Mouse (Mus musculus) embryonic facial prominence, embryonic 15.5 days (tissue): Measurements from ENCODE around the gene Atg10. TPM values are rescaled to one million over a fixed set of nuclear protein-coding genes. Genes with fewer than 3 reads are reported as not detected.

Source experiments
- ATAC-seq: fragments of 200-750 bp; cut with Nextera tagmentation; 2 replicates; pipeline ENCODE4 v1.8.0; 2017; ENCODE audit warnings: low read depth, moderate TSS enrichment; ENCODE audit not compliant: insufficient number of reproducible peaks, low FRiP score, low TSS enrichment
- H3K27ac ChIP-seq: fragments of 300-500 bp; sonication (generic); replicated peaks from 2 replicates; pipeline ENCODE4 v1.5.1; 2015; ENCODE audit warnings: mild to moderate bottlenecking, inconsistent platforms
- H3K27me3 ChIP-seq: fragments of 300-500 bp; sonication (generic); 2 replicates; pipeline ENCODE4 v1.6.1; 2015; ENCODE audit warnings: inconsistent platforms
- H3K36me3 ChIP-seq: fragments of 300-500 bp; sonication (generic); 2 replicates; pipeline ENCODE4 v1.6.1; 2015; ENCODE audit warnings: mild to moderate bottlenecking, inconsistent platforms
- H3K4me1 ChIP-seq: fragments of 300-500 bp; sonication (generic); 2 replicates; pipeline ENCODE4 v1.6.1; 2015; ENCODE audit warnings: inconsistent platforms
- H3K4me2 ChIP-seq: fragments of 300-500 bp; sonication (generic); replicated peaks from 2 replicates; pipeline ENCODE4 v1.6.1; 2015; ENCODE audit warnings: mild to moderate bottlenecking, inconsistent platforms
- H3K4me3 ChIP-seq: fragments of 300-500 bp; sonication (generic); replicated peaks from 2 replicates; pipeline ENCODE4 v1.5.1; 2015; ENCODE audit warnings: mild to moderate bottlenecking, inconsistent platforms
- H3K9ac ChIP-seq: fragments of 300-500 bp; sonication (generic); 2 replicates; pipeline ENCODE4 v1.6.1; 2015; ENCODE audit warnings: inconsistent platforms
- H3K9me3 ChIP-seq: fragments of 300-500 bp; sonication (generic); replicated peaks from 2 replicates; pipeline ENCODE4 v1.6.1; 2016; ENCODE audit warnings: inconsistent platforms
- WGBS: fragments of 180-500 bp; shearing (Covaris S2); methylation state at CpG from one replicate; pipeline ENCODE4 v1.1.7; 2015; 5-methylcytosine and 5-hydroxymethylcytosine counted together
- polyA plus RNA-seq: library from polyadenylated mRNA; unstranded; fragments of >200 nt; fragmentation: Nextera tagmentation; extraction: Ambion mirVana; gene quantifications from 2 replicates; pipeline ENCODE4 v1.2.1, GENCODE M21; 2015

Gene Atg10
- polyA plus RNA-seq, 1 experiment from 2014 or later, result 19.6 TPM

- WGBS, result 73% methylated on average over 3 of the region's 3 CpGs
- H3K36me3 ChIP-seq, result no peaks in the 10 kb centered on the region
- no peak overlapping the region for H3K9ac ChIP-seq
- no peak overlapping the region for H3K4me2 ChIP-seq
- H3K27ac ChIP-seq, result 0 out of 2 replicates have a peak overlapping the region, but pooled peaks have one; percentile 17
- H3K9me3 ChIP-seq, result no peaks in the 10 kb centered on the region
- no peak for ATAC-seq
- H3K27me3 ChIP-seq, result no peaks in the 10 kb centered on the region
- H3K4me3 ChIP-seq, result no peak overlapping the region
- no peaks in the 10 kb centered on the region for H3K4me1 ChIP-seq
Measured at GRCm38 (mm10) chr13:91216656-91217205, 7.0 kb downstream of the Atg10 start.

DNA sequence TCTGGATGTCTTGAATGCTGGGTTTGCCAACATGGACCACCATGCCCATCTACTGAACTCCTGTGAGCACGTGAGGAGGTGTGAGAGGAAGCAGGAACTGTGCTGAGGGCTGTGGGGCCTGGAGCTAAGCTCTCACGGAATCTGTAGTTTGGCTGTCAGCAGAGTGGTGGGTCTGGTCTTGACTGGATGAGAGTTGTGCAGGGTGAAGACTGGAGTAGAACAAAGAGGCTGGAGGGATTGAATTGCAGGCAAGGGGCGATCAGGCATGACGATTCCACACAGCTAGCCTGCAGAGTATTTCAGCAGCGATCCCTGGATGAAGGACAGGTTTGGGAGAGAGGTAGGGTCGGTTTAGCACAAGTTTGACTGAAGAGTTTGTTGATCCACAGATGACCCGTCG is 10.8 kb downstream of the Atg10 start:
- H3K9ac ChIP-seq, result no peak overlapping the region
- H3K4me1 ChIP-seq, result no peaks in the 10 kb centered on the region
- no peak overlapping the region for H3K27ac ChIP-seq
- H3K4me2 ChIP-seq, result no peak overlapping the region
- ATAC-seq, result no peak
- 83% methylated on average over 8 of the region's 8 CpGs for WGBS
- no peaks in the 10 kb centered on the region for H3K9me3 ChIP-seq
- H3K4me3 ChIP-seq, result no peak overlapping the region
- H3K36me3 ChIP-seq, result no peaks in the 10 kb centered on the region
- H3K27me3 ChIP-seq, result no peaks in the 10 kb centered on the region

DNA sequence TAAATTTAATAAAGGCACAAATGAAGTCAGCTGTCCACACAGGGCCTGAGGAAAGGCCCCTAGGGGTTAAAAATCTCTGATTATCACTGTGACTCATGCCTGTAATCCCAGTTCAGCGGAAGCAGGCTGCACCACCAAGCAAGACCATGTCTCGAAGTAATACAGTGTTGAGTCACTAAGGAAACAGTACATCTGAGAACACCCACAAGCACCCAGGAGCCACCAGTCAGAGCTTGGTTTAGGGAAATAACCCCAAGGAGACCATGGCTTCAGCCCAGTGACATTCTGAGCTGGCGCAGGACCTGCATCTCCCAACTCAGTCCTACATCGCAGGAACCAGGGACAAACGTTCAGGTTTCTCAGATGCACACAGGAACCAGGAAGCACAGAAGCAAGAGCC is 17.5 kb downstream of the Atg10 start:
- Histone ChIP-seq H3K27ac (no peak overlapping the region), H3K9ac (no peak overlapping the region), H3K4me3 (no peak overlapping the region), H3K4me2 (no peak overlapping the region), H3K4me1 (no peaks in the 10 kb centered on the region), H3K27me3 (no peaks in the 10 kb centered on the region), H3K9me3 (no peaks in the 10 kb centered on the region), H3K36me3 (no peaks in the 10 kb centered on the region)
- 75% methylated on average over 5 of the region's 5 CpGs for WGBS
- no peak for ATAC-seq

GRCm38 (mm10) chr13:91202564-91202963 is 21.2 kb downstream of the Atg10 start:
- Histone ChIP-seq H3K36me3 (no peaks in the 10 kb centered on the region), H3K27ac (no peak overlapping the region), H3K4me1 (no peaks in the 10 kb centered on the region), H3K4me2 (no peak overlapping the region), H3K27me3 (no peaks in the 10 kb centered on the region), H3K4me3 (no peak overlapping the region), H3K9me3 (no peaks in the 10 kb centered on the region), H3K9ac (no peak overlapping the region)
- 68% methylated on average over 7 of the region's 7 CpGs for WGBS
- no peak for ATAC-seq

DNA sequence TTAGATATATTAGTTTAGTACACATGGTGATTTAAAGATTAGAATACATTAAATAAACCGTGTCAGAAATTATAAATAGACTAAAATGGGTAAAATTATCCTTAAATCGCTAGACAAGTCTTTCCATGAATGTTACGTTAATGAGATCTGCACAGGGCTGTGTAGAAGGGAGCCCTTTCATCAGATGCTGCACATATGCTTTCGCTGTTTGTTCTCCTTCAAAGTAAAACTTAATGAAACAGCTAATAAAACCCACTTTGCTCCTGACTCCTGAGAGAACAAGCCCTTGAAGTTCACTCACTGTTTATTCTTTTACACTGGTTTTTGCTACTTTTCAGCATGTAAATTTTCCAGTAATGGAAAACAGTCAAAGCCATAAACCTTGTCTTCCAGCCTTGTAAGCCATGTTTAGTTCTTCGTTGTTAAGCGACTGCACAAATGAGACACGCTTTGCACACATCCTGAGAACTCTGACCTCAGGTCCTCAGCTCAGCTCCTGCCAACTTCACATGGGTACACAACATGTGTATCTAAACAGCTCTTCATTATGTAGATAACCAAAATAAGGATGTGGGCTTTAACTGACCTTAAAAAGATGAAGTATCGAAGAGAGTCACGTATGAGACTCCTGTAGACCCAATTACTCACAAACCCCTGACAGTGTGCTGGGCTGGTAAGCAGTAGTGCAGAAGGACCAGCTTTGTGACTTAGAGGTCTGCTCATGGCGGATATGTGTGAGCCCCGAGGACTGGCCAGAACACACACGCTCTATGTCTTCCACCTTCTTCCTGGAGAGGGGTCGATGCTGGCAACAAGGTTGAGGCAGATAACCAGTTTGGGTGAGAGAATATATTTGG is 36.2 kb downstream of the Atg10 start:
- 73% methylated on average over 13 of the region's 13 CpGs for WGBS
- Histone ChIP-seq H3K27ac (no peak overlapping the region), H3K4me3 (no peak overlapping the region), H3K9ac (no peak overlapping the region), H3K36me3 (no peaks in the 10 kb centered on the region), H3K4me2 (no peak overlapping the region), H3K4me1 (no peaks in the 10 kb centered on the region), H3K9me3 (no peaks in the 10 kb centered on the region), H3K27me3 (no peaks in the 10 kb centered on the region)
- ATAC-seq, result no peak

GRCm38 (mm10) chr13:91185248-91185867 is 38.4 kb downstream of the Atg10 start:
- no peaks in the 10 kb centered on the region for H3K27me3 ChIP-seq
- 85% methylated on average over 3 of the region's 3 CpGs for WGBS
- no peak overlapping the region for H3K27ac ChIP-seq
- H3K9me3 ChIP-seq, result no peaks in the 10 kb centered on the region
- H3K4me3 ChIP-seq, result no peak overlapping the region
- no peaks in the 10 kb centered on the region for H3K4me1 ChIP-seq
- no peak for ATAC-seq
- H3K4me2 ChIP-seq, result no peak overlapping the region
- H3K36me3 ChIP-seq, result no peaks in the 10 kb centered on the region
- H3K9ac ChIP-seq, result no peak overlapping the region

DNA sequence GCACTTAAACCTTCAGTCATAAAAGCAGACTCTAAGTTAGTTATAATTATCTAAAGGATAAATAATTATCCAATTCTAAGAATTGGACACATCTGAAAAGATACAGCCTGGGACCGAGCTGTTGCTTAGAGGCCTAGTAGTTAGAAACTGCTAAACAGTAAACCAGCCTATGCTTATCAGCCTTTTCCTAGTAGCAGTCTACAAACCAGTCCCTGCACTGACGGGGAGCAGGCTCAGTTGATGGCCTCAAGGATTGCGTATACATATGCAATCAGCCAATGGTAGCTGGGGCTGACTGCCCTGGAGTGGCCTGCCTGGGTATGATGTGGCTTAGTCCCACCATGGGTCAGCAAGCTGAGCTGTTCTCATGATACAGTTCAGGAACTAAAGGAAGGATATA is 39.5 kb downstream of the Atg10 start:
- H3K27ac ChIP-seq, result no peak overlapping the region
- no peaks in the 10 kb centered on the region for H3K9me3 ChIP-seq
- H3K4me2 ChIP-seq, result no peak overlapping the region
- H3K4me1 ChIP-seq, result peaks cover 4% of the 10 kb centered on the region; the same call in 1 of the 2 replicates
- H3K4me3 ChIP-seq, result no peak overlapping the region
- H3K36me3 ChIP-seq, result no peaks in the 10 kb centered on the region
- no peaks in the 10 kb centered on the region for H3K27me3 ChIP-seq
- 79% methylated on average over 3 of the region's 3 CpGs for WGBS
- no peak overlapping the region for H3K9ac ChIP-seq
- no peak for ATAC-seq

DNA sequence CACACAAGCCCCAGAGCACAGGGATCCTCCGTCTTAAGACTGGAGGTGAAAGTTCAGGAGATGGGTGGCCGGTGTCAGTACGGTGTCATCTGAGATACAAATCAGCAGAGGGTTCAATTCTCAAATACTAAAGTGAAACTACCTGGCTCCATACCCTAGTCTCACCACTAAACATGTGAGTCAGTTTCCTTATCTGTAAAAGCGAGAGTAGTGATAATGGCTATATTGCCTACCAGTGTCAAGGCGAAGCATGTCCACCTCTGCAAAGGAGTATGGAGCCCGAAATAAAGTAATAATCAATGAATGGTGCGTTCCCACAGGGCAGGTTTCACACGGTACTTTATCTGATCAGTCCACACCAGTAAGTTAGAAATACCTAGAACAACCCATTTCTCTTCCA is 43.4 kb downstream of the Atg10 start:
- Histone ChIP-seq H3K27me3 (no peaks in the 10 kb centered on the region), H3K9ac (no peak overlapping the region), H3K9me3 (no peaks in the 10 kb centered on the region), H3K4me3 (no peak overlapping the region), H3K27ac (no peak overlapping the region), H3K36me3 (no peaks in the 10 kb centered on the region), H3K4me1 (peaks cover 11% of the 10 kb centered on the region; the same call in 1 of the 2 replicates), H3K4me2 (no peak overlapping the region)
- WGBS, result 91% methylated on average over 8 of the region's 8 CpGs
- ATAC-seq, result no peak

- H3K4me3 ChIP-seq, result no peak overlapping the region
- no peaks in the 10 kb centered on the region for H3K27me3 ChIP-seq
- H3K4me2 ChIP-seq, result no peak overlapping the region
- no peak overlapping the region for H3K9ac ChIP-seq
- peaks cover 11% of the 10 kb centered on the region; the same call in 1 of the 2 replicates for H3K4me1 ChIP-seq
- H3K9me3 ChIP-seq, result no peaks in the 10 kb centered on the region
- peak overlapping the region; percentile 71 for H3K27ac ChIP-seq
- WGBS, result 45% methylated on average over 8 of the region's 8 CpGs
- ATAC-seq, result no peak
- H3K36me3 ChIP-seq, result no peaks in the 10 kb centered on the region
Measured at GRCm38 (mm10) chr13:91179174-91179899, 44.4 kb downstream of the Atg10 start.

DNA sequence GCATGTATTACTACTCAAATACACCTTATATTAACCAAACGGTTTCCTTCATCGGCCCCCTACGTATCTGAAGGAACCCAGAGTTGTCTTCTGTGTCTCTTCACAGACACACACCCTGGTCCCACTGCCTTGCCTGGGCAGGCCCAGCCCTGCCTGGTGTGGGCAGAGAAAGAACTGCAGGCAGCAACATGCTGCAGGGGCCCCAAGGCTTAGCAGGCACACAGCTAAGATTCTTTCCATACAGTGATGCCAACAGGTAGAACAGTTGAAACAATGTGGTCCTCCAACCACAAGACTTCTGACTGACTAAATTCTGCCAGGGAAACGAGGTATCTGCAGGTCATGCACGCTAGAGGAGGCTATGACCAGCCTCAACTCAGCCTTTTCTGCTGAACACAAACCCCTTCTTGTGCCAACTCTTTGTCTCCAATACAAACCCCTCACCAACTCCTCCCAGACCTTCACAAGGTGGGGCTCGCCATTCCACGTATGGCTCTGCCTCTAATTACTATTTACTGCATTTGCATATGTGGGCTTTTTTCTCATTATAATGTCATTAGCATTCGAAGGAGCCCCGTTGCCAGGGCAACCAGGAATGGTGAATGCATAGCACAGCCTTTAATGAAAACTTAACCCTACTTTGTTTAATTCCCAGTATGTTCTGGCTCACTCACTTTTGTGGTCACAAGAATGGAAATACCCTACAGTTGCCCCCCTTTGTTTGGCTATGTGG is 45.2 kb downstream of the Atg10 start:
- Histone ChIP-seq H3K4me1 (peaks cover 11% of the 10 kb centered on the region; the same call in 1 of the 2 replicates), H3K36me3 (no peaks in the 10 kb centered on the region), H3K27ac (peak overlapping the region; percentile 71), H3K4me2 (no peak overlapping the region), H3K9me3 (no peaks in the 10 kb centered on the region), H3K4me3 (no peak overlapping the region), H3K9ac (no peak overlapping the region), H3K27me3 (no peaks in the 10 kb centered on the region)
- WGBS, result 38% methylated on average over 9 of the region's 9 CpGs
- peak; percentile 83 for ATAC-seq
